Mouse (Mus musculus) cerebellum, postnatal 14 days (tissue): ENCODE measurements at regions not wholly inside any gene's neighbourhood (a gene's known extent, or its start where the extent isn't known, plus 50 kb on each side); places are given as distances from the start of the nearest gene placed in this dataset.

Source experiments
- DNase-seq, 2 experiments: peaks; one replicate each; pipeline ENCODE4 v3.0.0; 2021; ENCODE audit warnings: mixed read lengths in 2 of 2

DNA sequence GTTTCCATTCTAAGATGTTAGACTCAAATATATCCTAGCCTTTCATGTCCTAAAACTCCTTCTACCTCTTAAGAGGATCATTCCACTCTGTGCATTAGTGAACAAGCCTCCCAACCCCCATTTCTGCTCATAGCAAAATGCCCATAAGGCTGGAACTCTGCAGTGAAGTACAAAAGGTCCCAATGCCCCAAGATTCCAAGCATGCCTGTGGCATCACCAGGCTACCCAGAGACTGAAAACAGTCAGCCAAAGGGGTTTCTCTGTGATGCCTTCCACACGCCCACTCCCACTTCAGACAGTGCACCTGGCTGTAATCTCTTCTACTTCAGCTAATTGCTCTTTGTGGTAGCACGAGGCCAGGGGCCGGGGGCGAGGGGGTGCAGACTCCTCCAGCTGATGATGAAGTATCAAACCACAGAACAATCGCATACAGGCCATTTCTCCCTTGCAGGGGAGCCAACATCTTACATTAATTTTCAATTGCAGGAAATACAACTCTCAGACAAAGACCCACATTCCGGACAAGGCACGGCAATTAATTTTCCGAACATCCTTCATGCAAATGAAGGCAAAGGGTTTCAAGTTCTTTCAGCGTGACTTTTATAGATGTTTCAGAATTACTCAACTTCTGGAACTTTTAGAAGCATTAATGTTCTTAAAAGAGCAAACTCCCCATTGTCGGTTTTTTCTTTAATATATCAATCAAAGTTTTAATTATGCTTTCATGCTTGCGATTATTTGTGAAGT, 313.6 kb downstream of the 1500009L16Rik start:
- DNase-seq: no peak

DNA sequence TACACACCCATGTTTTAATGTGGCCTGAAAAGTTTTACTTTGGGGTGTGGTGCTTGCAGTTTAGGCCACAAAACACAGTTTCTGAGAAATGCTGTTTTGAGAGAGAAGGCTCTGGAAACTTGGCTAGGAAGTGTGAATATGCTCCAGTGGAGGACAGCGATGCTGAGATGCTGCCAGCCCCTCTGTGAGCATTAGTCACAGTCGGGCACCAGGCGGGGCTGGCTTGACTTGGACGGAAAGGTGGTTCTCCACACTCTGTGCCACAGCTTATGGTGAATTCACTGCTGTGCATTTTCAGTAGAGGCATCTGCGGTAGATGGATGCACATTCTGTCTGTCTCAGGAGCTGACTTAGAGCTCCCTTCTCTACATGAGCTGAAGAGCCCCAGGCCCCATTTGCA, 326.0 kb downstream of the 1500009L16Rik start:
- DNase-seq: peak; percentile 59 to 62

DNA sequence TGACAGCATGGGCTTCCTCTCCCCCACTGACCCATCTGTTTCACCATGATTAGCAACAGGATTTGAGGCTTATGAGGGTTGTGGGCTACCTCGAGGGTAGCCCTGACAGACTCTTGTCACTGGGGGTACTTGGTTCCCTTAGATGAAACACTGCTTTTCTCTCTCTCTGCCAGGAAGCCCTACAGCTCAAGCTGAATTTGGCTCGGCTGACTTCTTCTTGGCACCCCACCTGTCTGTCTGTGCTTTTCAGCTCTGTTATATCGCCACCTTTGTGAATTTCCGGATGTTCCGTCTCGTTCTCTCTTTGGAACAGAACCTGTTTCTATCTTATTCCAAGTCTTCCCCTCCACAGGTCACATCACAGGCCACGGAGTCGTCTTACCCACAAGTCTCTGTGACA, 330.0 kb downstream of the 1500009L16Rik start:
- DNase-seq: peak; percentile 55 to 72

- DNase-seq: peak; percentile 53 to 77
These were observed 332.1 kb downstream of the 1500009L16Rik start for GRCm38 (mm10) chr10:84054551-84055336.

GRCm38 (mm10) chr10:84055402-84056167, 332.9 kb downstream of the 1500009L16Rik start:
- peak in 1 of 2 experiments; percentile 19 for DNase-seq

DNA sequence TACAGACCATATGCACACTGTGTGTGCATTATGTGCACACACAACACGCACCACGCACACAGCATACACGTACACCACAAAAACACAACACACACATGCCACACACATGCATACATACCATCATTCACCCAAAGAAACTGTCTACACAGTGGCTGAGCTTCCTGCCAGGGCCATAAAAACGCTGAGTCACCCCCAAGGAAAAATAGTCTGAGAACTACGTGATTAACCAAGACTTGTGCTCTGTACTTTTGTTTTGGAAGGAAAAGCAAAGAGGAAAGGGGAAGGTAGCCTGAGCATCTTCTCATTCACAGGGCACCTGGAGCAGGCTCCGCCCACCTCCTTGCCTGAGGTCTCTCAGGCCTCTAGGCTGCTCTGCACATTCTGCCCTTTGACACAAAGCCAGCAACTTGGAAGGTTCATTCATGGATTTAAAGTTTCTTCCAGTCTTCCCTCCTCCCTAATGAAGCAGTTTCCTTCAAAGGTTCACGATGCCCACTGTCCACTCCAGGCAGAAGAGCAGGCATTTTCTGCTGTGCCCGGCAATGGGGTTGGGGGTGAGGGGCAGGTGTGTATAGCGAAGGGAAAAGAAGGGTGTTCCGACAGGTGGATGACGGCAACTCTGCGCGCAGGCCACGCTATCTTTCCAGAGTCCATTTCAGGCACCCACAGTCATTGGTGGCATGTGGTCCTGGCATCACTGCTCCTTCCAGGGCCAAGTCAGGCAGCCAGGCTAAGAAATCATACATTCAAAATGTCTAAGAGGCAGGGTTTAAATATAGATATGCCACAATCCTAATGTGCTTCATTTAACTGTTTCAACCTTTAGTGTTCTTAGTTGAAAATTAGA, 333.9 kb downstream of the 1500009L16Rik start:
- DNase-seq: peak; percentile 28 to 46

GRCm38 (mm10) chr10:84058301-84058700, 335.6 kb downstream of the 1500009L16Rik start:
- no peak for DNase-seq

DNA sequence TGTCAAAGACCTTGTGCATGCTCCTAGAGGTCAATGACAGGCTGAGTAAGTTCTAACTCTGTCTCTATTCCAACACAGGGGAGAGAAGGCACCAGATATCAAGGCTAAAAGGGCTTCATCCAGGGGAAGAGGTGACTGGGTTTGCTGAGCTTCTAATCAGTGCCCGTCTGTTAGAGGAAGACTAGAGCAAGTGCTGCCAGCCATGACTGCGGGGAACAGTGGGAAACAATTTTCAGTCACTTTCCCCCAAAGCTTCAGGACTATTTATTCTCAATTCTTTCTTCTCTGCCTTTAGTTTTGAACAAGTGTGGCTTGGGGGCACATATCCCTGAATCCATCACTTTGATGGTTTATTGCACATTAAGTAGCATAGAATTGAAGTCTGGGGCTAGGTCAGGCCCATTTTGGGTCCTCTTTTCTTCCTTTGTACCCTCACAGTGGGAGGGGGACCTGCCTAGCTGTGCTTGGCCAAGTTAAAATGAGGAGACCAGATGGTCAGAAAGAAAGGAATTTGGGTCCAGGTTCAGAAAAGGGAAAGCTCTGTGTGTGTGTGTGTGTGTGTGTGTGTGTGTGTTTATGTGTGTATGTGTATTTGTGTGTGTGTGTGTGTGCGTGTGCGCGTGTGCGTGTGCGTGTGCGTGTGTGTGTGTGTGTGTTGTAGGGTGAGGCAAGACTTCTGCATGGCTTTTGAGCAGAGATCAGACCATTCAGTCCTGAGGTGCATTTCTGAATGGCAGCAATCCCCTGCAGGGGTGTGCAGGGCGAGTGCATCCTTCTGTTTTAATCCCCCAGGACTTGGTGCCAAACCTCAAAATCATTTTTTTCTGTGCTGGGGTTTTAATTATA, 337.2 kb downstream of the 1500009L16Rik start:
- peak; percentile 79 to 85 for DNase-seq

GRCm38 (mm10) chr10:84060492-84061218, 338.0 kb downstream of the 1500009L16Rik start:
- peak; percentile 93 to 95 for DNase-seq

DNA sequence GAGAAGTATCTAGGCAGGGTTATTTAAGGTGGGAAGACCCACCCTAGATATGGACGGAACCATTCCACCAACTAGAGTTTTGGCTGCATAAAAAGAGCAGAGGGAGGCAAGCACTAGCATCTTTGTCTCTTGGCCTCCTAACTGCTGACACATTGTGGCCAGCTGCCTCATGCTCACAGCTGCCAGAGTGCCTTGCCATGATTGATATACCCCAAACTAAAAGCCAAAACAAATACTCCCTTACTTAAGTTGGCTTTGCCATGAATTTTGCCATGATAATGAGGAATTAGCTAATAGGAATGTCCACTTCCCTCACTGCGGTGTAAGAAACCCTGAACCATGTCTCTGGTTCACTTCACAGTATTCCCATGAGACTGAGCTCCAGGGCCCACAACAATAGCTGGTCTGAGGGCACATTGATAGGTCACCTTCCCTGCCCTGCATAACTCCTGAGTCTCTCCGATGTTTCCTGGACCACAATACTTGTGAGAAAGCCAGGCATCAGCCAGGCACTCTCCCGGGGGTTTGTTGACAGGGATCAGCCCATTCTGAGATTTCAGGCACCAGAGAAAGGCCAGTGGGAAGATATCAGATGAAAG, 344.5 kb downstream of the 1500009L16Rik start:
- DNase-seq: no peak

- DNase-seq: peak in 1 of 2 experiments; percentile 21
These were observed 347.1 kb downstream of the 1500009L16Rik start for GRCm38 (mm10) chr10:84069806-84070205.

GRCm38 (mm10) chr10:84072866-84073483, 350.3 kb downstream of the 1500009L16Rik start:
- no peak for DNase-seq

DNA sequence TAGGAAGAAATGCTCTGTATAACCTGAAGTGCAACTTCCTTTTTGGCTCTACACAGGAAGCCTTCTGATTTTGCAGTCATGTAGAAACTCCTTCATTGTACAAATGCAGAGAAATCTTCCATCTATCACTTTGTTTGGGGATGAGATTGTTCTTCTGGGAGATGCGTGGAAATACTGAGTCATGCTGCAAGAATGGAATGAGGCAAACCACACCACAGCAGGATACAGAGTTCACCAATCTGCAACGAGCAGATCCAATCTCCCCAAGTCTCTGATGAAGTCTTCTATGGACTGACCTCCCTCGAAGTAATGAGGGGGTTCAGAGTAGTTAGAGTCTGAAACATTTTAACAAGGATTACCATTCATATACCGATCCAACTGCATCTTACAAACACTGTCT, 352.9 kb downstream of the 1500009L16Rik start:
- DNase-seq: no peak

- no peak for DNase-seq
These were observed 357.6 kb downstream of the 1500009L16Rik start for GRCm38 (mm10) chr10:84080236-84080635.

DNA sequence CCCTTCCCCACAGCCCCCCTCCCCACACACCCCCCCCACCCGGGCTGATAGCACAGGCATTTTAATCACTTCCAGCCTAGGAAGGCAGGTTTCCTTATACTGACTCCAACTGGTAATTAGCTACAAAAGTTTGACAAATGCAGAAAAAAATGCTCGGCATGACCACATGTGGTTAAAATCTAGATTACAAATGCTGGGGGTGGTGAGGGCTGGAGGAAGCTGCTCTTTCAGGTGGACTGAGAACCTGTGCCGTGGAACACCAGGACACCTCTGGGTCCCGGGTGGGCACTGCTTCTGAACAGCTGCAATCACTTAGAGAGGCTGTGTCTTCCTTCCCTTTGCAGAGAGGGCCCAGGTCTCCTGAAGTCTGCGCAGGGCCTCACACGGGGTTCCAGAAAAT, 358.7 kb downstream of the Nuak1 start:
- no peak for DNase-seq

GRCm38 (mm10) chr10:84087528-84087927, 352.9 kb downstream of the Nuak1 start:
- no peak for DNase-seq

- DNase-seq: no peak
These were observed 352.5 kb downstream of the Nuak1 start for GRCm38 (mm10) chr10:84087929-84088328.

GRCm38 (mm10) chr10:84088799-84089778, 351.3 kb downstream of the Nuak1 start:
- no peak for DNase-seq
